Comparison of ENCODE assay signal across 15 mouse cellular contexts in genomic region chr17:74284397-74285115, GRCm38 (mm10). TPM values are rescaled to one million over a fixed set of nuclear protein-coding genes. Genes with fewer than 3 reads are reported as not detected.
DNase-seq lines count a peak whose midpoint lies in the region; ATAC-seq and TF ChIP-seq lines count a peak whose summit lies in the region.
"Had no signal": no experiment of that assay in that cellular context is flagged by ENCODE, and none has a peak within 500 bp of the region (broad histone marks: within the 10 kb centered on the region; RNA-seq: fewer than 3 reads in every experiment).

No protein-coding gene starts in this region.

- no peak overlapping the region for H3K4me3 ChIP-seq in gastrocnemius, adult 2 months
- H3K4me3 ChIP-seq in hindbrain, embryonic 13.5 days: no peak overlapping the region
- no peak overlapping the region for H3K4me3 ChIP-seq in forebrain, embryonic 11.5 days (ENCODE audit: low read depth, low read length)
- H3K4me3 ChIP-seq: embryonic facial prominence, embryonic 10.5 days; neural tube, embryonic 12.5 days had no signal

- DNase-seq in gastrocnemius, adult 2 months: peak; percentile 25
- DNase-seq in gastrocnemius, postnatal 10 days: no peak
- peak; percentile 48 for DNase-seq in layer of hippocampus, adult 9-11 months
- no peak for DNase-seq in layer of hippocampus, postnatal 10 days (ENCODE audit: low spot score in 2 of 2)
- DNase-seq in adrenal gland, postnatal 14 days: peak; percentile 40
- peak; percentile 44 for DNase-seq in lung, postnatal 25 days (ENCODE audit: low spot score)
- DNase-seq in forebrain, embryonic 11.5 days (ENCODE audit: low spot score): no peak
- DNase-seq: cerebellum, adult 8-10 months; gastrocnemius, postnatal 36 days; midbrain, embryonic 14.5 days; thymus, postnatal 14 days had no signal

- intact Hi-C loops in gastrocnemius, adult 2 months (cut with DNase I): no loop called here

- H3K4me1 ChIP-seq in hindbrain, embryonic 13.5 days (replicated peaks): no peaks in the 10 kb centered on the region
- H3K4me1 ChIP-seq in forebrain, embryonic 11.5 days (replicated peaks; ENCODE audit: control insufficient read depth, insufficient read depth, low read length): no peaks in the 10 kb centered on the region
- H3K4me1 ChIP-seq: embryonic facial prominence, embryonic 10.5 days; neural tube, embryonic 12.5 days had no signal

- H3K9ac ChIP-seq in hindbrain, embryonic 13.5 days: no peak overlapping the region
- no peak overlapping the region for H3K9ac ChIP-seq in forebrain, embryonic 11.5 days (ENCODE audit: low read length)
- H3K9ac ChIP-seq: neural tube, embryonic 12.5 days had no signal

- H3K27ac ChIP-seq in gastrocnemius, adult 2 months: no peak overlapping the region
- no peak overlapping the region for H3K27ac ChIP-seq in hindbrain, embryonic 13.5 days
- H3K27ac ChIP-seq in forebrain, embryonic 11.5 days (ENCODE audit: low read depth, low read length): no peak overlapping the region
- H3K27ac ChIP-seq: embryonic facial prominence, embryonic 10.5 days; neural tube, embryonic 12.5 days had no signal

- WGBS in hindbrain, embryonic 13.5 days: 96% methylated on average over 2 of the region's 2 CpGs
- 98% methylated on average over 2 of the region's 2 CpGs for WGBS in forebrain, embryonic 11.5 days

- no peak for ATAC-seq in hindbrain, embryonic 13.5 days (ENCODE audit: low FRiP score)
- ATAC-seq in forebrain, embryonic 11.5 days (replicated peaks; ENCODE audit: low FRiP score): no peak
- ATAC-seq: forebrain, embryonic 14.5 days had no signal

- H3K27me3 ChIP-seq in hindbrain, embryonic 13.5 days: no peaks in the 10 kb centered on the region
- H3K27me3 ChIP-seq in forebrain, embryonic 11.5 days (ENCODE audit: control insufficient read depth, insufficient read depth, low read length): no peaks in the 10 kb centered on the region
- H3K27me3 ChIP-seq: neural tube, embryonic 12.5 days had no signal

- H3K4me2 ChIP-seq in hindbrain, embryonic 13.5 days: no peak overlapping the region
- no peak overlapping the region for H3K4me2 ChIP-seq in forebrain, embryonic 11.5 days (ENCODE audit: low read depth, low read length, severe bottlenecking)
- H3K4me2 ChIP-seq: neural tube, embryonic 12.5 days had no signal

- no peak for TF ChIP-seq CTCF in gastrocnemius, adult 2 months (IDR thresholded peaks at IDR 0.05)

- H3K36me3 ChIP-seq in hindbrain, embryonic 13.5 days: peaks cover 15% of the 10 kb centered on the region; the same call in 1 of the 2 replicates
- no peaks in the 10 kb centered on the region; the same call in 1 of the 2 replicates for H3K36me3 ChIP-seq in forebrain, embryonic 11.5 days (ENCODE audit: control insufficient read depth, insufficient read depth, low read length)
- H3K36me3 ChIP-seq: neural tube, embryonic 12.5 days had no signal

- H3K9me3 ChIP-seq in hindbrain, embryonic 13.5 days: no peaks in the 10 kb centered on the region
- H3K9me3 ChIP-seq in forebrain, embryonic 11.5 days (ENCODE audit: control insufficient read depth, low read length): no peaks in the 10 kb centered on the region
- H3K9me3 ChIP-seq: embryonic facial prominence, embryonic 10.5 days; neural tube, embryonic 12.5 days had no signal

RNA-seq across cellular contexts. Expression of gene Memo1, which starts 10.8 kb away (rescaled TPM):
- 10 to 100 TPM; 43.7 to 55.6 TPM for total RNA-seq in gastrocnemius, adult 2 months (2021)
- total RNA-seq in gastrocnemius, postnatal 10 days (2021): 10 to 100 TPM; 71.4 to 76.6 TPM
- 10 to 100 TPM; 61.2 to 61.7 TPM for total RNA-seq in layer of hippocampus, postnatal 10 days (2021)
- total RNA-seq in adrenal gland, postnatal 14 days (2021): 88.5 and 102 TPM in 2 replicates
- polyA plus RNA-seq in hindbrain, embryonic 13.5 days (2015; fragmentation: Nextera tagmentation; extraction: Ambion mirVana): 64.0 and 66.7 TPM in 2 replicates
- polyA plus RNA-seq in forebrain, embryonic 11.5 days (2014; fragmentation: Nextera tagmentation; extraction: Ambion mirVana): 77.9 and 83.7 TPM in 2 replicates

RNA-seq across cellular contexts. Expression of gene Dpy30, which starts 39.2 kb away (rescaled TPM):
- total RNA-seq in gastrocnemius, adult 2 months (2021): 10 to 100 TPM; 45.2 to 57.6 TPM
- total RNA-seq in gastrocnemius, postnatal 10 days (2021): 10 to 100 TPM; 80.3 to 85.5 TPM
- 10 to 100 TPM; 66.8 to 72.9 TPM for total RNA-seq in layer of hippocampus, postnatal 10 days (2021)
- total RNA-seq in adrenal gland, postnatal 14 days (2021): 89.7 and 95.2 TPM in 2 replicates
- polyA plus RNA-seq in hindbrain, embryonic 13.5 days (2015; fragmentation: Nextera tagmentation; extraction: Ambion mirVana): 215 and 218 TPM in 2 replicates
- 244 and 285 TPM in 2 replicates for polyA plus RNA-seq in forebrain, embryonic 11.5 days (2014; fragmentation: Nextera tagmentation; extraction: Ambion mirVana)

RNA-seq across cellular contexts. Expression of gene Spast, which starts 54.2 kb away (rescaled TPM):
- 10 to 100 TPM; 47.5 to 47.9 TPM for total RNA-seq in gastrocnemius, adult 2 months (2021)
- total RNA-seq in gastrocnemius, postnatal 10 days (2021): 10 to 100 TPM; 48.9 to 51.6 TPM
- total RNA-seq in layer of hippocampus, postnatal 10 days (2021): 10 to 100 TPM; 78.8 to 81.0 TPM
- 35.5 and 38.1 TPM in 2 replicates for total RNA-seq in adrenal gland, postnatal 14 days (2021)
- 25.9 and 27.1 TPM in 2 replicates for polyA plus RNA-seq in hindbrain, embryonic 13.5 days (2015; fragmentation: Nextera tagmentation; extraction: Ambion mirVana)
- 41.1 and 45.1 TPM in 2 replicates for polyA plus RNA-seq in forebrain, embryonic 11.5 days (2014; fragmentation: Nextera tagmentation; extraction: Ambion mirVana)

Comparison
In these comparisons a context has a peak if more than half of its experiments do, and no peak if none do; other contexts are left out.
1. DNase-seq: peak in gastrocnemius, adult 2 months (single experiment), layer of hippocampus, adult 9-11 months (single experiment), adrenal gland, postnatal 14 days (single experiment) and lung, postnatal 25 days (single experiment); none in gastrocnemius, postnatal 10 days (single experiment), layer of hippocampus, postnatal 10 days (0 of 2) and forebrain, embryonic 11.5 days (single experiment).